Mouse (Mus musculus) stomach, embryonic 15.5 days (tissue): ENCODE measurements around the gene Bace1. TPM values are rescaled to one million over a fixed set of nuclear protein-coding genes. Genes with fewer than 3 reads are reported as not detected.
"Not testable (repeated sequence)": the region's sequence is repeated elsewhere in the genome, so short reads cannot be mapped to it uniquely, and the experiment has no call there.

Experiments used
- ATAC-seq: fragments of 200-750 bp; cut with Nextera tagmentation; 2 replicates; pipeline ENCODE4 v1.8.0; 2017; ENCODE audit warnings: low read depth, moderate number of reproducible peaks, moderate TSS enrichment; ENCODE audit not compliant: insufficient read depth, low FRiP score
- H3K27ac ChIP-seq: fragments of 300-500 bp; sonication (generic); 2 replicates; pipeline ENCODE4 v1.5.1; 2015; ENCODE audit warnings: mild to moderate bottlenecking, inconsistent platforms
- H3K27me3 ChIP-seq: fragments of 300-500 bp; sonication (generic); replicated peaks from 2 replicates; pipeline ENCODE4 v1.6.1; 2015; ENCODE audit warnings: inconsistent platforms
- H3K36me3 ChIP-seq: fragments of 300-500 bp; sonication (generic); 2 replicates; pipeline ENCODE4 v1.6.1; 2015; ENCODE audit warnings: inconsistent platforms
- H3K4me1 ChIP-seq: fragments of 300-500 bp; sonication (generic); 2 replicates; pipeline ENCODE4 v1.6.1; 2015; ENCODE audit warnings: inconsistent platforms
- H3K4me2 ChIP-seq: fragments of 300-500 bp; sonication (generic); 2 replicates; pipeline ENCODE4 v1.6.1; 2015; ENCODE audit warnings: mild to moderate bottlenecking, inconsistent platforms
- H3K4me3 ChIP-seq: fragments of 300-500 bp; sonication (generic); replicated peaks from 2 replicates; pipeline ENCODE4 v1.5.1; 2015; ENCODE audit warnings: inconsistent platforms
- H3K9ac ChIP-seq: fragments of 300-500 bp; sonication (generic); 2 replicates; pipeline ENCODE4 v1.6.1; 2015; ENCODE audit warnings: inconsistent platforms
- H3K9me3 ChIP-seq: fragments of 300-500 bp; sonication (generic); 2 replicates; pipeline ENCODE4 v1.6.1; 2016; ENCODE audit warnings: inconsistent platforms
- WGBS: fragments of 180-500 bp; shearing (Covaris S2); methylation state at CpG from one replicate; pipeline ENCODE4 v1.1.7; 2015; 5-methylcytosine and 5-hydroxymethylcytosine counted together
- polyA plus RNA-seq: library from polyadenylated mRNA; unstranded; fragments of >200 nt; fragmentation: Nextera tagmentation; extraction: Ambion mirVana; gene quantifications from 2 replicates; pipeline ENCODE4 v1.2.1, GENCODE M21; 2015

Gene Bace1
- polyA plus RNA-seq, 1 experiment from 2014 or later = 28.3 TPM

GRCm38 (mm10) chr9:45839139-45839981 is 980 bp downstream of the Bace1 start:
- no peaks in the 10 kb centered on the region for H3K27me3 ChIP-seq
- peak overlapping the region; percentile 87 for H3K9ac ChIP-seq
- peak overlapping the region; percentile 84 for H3K4me3 ChIP-seq
- no peaks in the 10 kb centered on the region for H3K36me3 ChIP-seq
- no peaks in the 10 kb centered on the region for H3K9me3 ChIP-seq
- peak overlapping the region; percentile 95 for H3K4me2 ChIP-seq
- peak overlapping the region; percentile 51 for H3K27ac ChIP-seq
- 7% methylated on average over 17 of the region's 17 CpGs for WGBS
- peaks cover 29% of the 10 kb centered on the region for H3K4me1 ChIP-seq
- ATAC-seq = peak; percentile 32; the same call in 1 of the 2 replicates

GRCm38 (mm10) chr9:45839982-45840300 is 1.6 kb downstream of the Bace1 start:
- peaks cover 29% of the 10 kb centered on the region for H3K4me1 ChIP-seq
- no peaks in the 10 kb centered on the region for H3K27me3 ChIP-seq
- ATAC-seq = no peak
- WGBS = 60% methylated on average over 7 of the region's 7 CpGs
- H3K4me3 ChIP-seq = peak overlapping the region; percentile 84
- H3K27ac ChIP-seq = no peak overlapping the region
- H3K36me3 ChIP-seq = no peaks in the 10 kb centered on the region
- no peaks in the 10 kb centered on the region for H3K9me3 ChIP-seq
- H3K9ac ChIP-seq = no peak overlapping the region; the same call in 1 of the 2 replicates
- peak overlapping the region; percentile 95 for H3K4me2 ChIP-seq

GRCm38 (mm10) chr9:45840331-45840730 is 2.0 kb downstream of the Bace1 start:
- 51% methylated on average over 5 of the region's 5 CpGs for WGBS
- Histone ChIP-seq H3K4me2 (peak overlapping the region; percentile 95), H3K4me3 (peak overlapping the region; percentile 84), H3K4me1 (peaks cover 29% of the 10 kb centered on the region), H3K36me3 (no peaks in the 10 kb centered on the region), H3K9me3 (no peaks in the 10 kb centered on the region), H3K27ac (no peak overlapping the region), H3K27me3 (no peaks in the 10 kb centered on the region), H3K9ac (no peak overlapping the region; the same call in 1 of the 2 replicates)
- ATAC-seq = no peak

GRCm38 (mm10) chr9:45841458-45841857 is 3.1 kb downstream of the Bace1 start:
- 65% methylated on average over 6 of the region's 6 CpGs for WGBS
- H3K9ac ChIP-seq = no peak overlapping the region
- no peaks in the 10 kb centered on the region for H3K9me3 ChIP-seq
- no peak overlapping the region for H3K27ac ChIP-seq
- no peak overlapping the region for H3K4me3 ChIP-seq
- no peaks in the 10 kb centered on the region for H3K27me3 ChIP-seq
- peaks cover 29% of the 10 kb centered on the region for H3K4me1 ChIP-seq
- H3K4me2 ChIP-seq = peak overlapping the region; percentile 95; the same call in 1 of the 2 replicates
- ATAC-seq = no peak
- H3K36me3 ChIP-seq = no peaks in the 10 kb centered on the region

- Histone ChIP-seq H3K27ac (no peak overlapping the region), H3K4me1 (peaks cover 36% of the 10 kb centered on the region), H3K9ac (no peak overlapping the region), H3K4me3 (no peak overlapping the region), H3K4me2 (no peak overlapping the region), H3K27me3 (no peaks in the 10 kb centered on the region), H3K9me3 (no peaks in the 10 kb centered on the region), H3K36me3 (no peaks in the 10 kb centered on the region)
- WGBS = 71% methylated on average over 5 of the region's 5 CpGs
- no peak for ATAC-seq
Observed at GRCm38 (mm10) chr9:45843007-45843406, 4.6 kb downstream of the Bace1 start.

- no peaks in the 10 kb centered on the region for H3K9me3 ChIP-seq
- no peaks in the 10 kb centered on the region for H3K36me3 ChIP-seq
- no peak overlapping the region for H3K4me3 ChIP-seq
- WGBS = 86% methylated on average over 1 of the region's 1 CpGs
- H3K9ac ChIP-seq = no peak overlapping the region
- ATAC-seq = no peak
- H3K27ac ChIP-seq = no peak overlapping the region
- no peaks in the 10 kb centered on the region for H3K27me3 ChIP-seq
- H3K4me2 ChIP-seq = no peak overlapping the region
- H3K4me1 ChIP-seq = peaks cover 40% of the 10 kb centered on the region
Observed at GRCm38 (mm10) chr9:45843780-45844179, 5.4 kb downstream of the Bace1 start.

- no peaks in the 10 kb centered on the region for H3K9me3 ChIP-seq
- H3K9ac ChIP-seq = no peak overlapping the region
- no peak overlapping the region for H3K4me3 ChIP-seq
- ATAC-seq = no peak
- no peak overlapping the region for H3K27ac ChIP-seq
- WGBS = 84% methylated on average over 3 of the region's 3 CpGs
- no peaks in the 10 kb centered on the region for H3K27me3 ChIP-seq
- no peak overlapping the region for H3K4me2 ChIP-seq
- H3K36me3 ChIP-seq = no peaks in the 10 kb centered on the region
- H3K4me1 ChIP-seq = peaks cover 44% of the 10 kb centered on the region
Observed at GRCm38 (mm10) chr9:45845541-45845940, 7.2 kb downstream of the Bace1 start.

GRCm38 (mm10) chr9:45846176-45846575 is 7.8 kb downstream of the Bace1 start:
- not testable (repeated sequence) for H3K4me3 ChIP-seq, ATAC-seq, H3K4me2 ChIP-seq, H3K36me3 ChIP-seq, H3K27ac ChIP-seq, H3K9me3 ChIP-seq, H3K27me3 ChIP-seq, H3K9ac ChIP-seq
- WGBS = 67% methylated on average over 2 of the region's 2 CpGs
- H3K4me1 ChIP-seq = peaks cover 44% of the 10 kb centered on the region

GRCm38 (mm10) chr9:45846891-45847460 is 8.6 kb downstream of the Bace1 start:
- Histone ChIP-seq H3K4me1 (peaks cover 43% of the 10 kb centered on the region), H3K27me3 (no peaks in the 10 kb centered on the region), H3K36me3 (no peaks in the 10 kb centered on the region), H3K9me3 (no peaks in the 10 kb centered on the region), H3K4me3 (no peak overlapping the region), H3K4me2 (no peak overlapping the region), H3K27ac (no peak overlapping the region; the same call in 1 of the 2 replicates), H3K9ac (no peak overlapping the region)
- ATAC-seq = no peak
- WGBS = 83% methylated on average over 5 of the region's 5 CpGs

- H3K27ac ChIP-seq = peak overlapping the region; percentile 93
- no peak overlapping the region for H3K4me3 ChIP-seq
- WGBS = 40% methylated on average over 9 of the region's 9 CpGs
- ATAC-seq = peak; percentile 59; the same call in 1 of the 2 replicates
- no peaks in the 10 kb centered on the region for H3K9me3 ChIP-seq
- H3K9ac ChIP-seq = no peak overlapping the region
- H3K27me3 ChIP-seq = no peaks in the 10 kb centered on the region
- 0 out of 2 replicates have a peak, but pooled peaks cover 6% of the 10 kb centered on the region for H3K36me3 ChIP-seq
- H3K4me1 ChIP-seq = peaks cover 38% of the 10 kb centered on the region
- peak overlapping the region; percentile 5; the same call in 1 of the 2 replicates for H3K4me2 ChIP-seq
Observed at GRCm38 (mm10) chr9:45849528-45850408, 11.4 kb downstream of the Bace1 start.

GRCm38 (mm10) chr9:45850528-45851155 is 12.3 kb downstream of the Bace1 start:
- ATAC-seq = peak; percentile 36; the same call in 1 of the 2 replicates
- 54% methylated on average over 8 of the region's 8 CpGs for WGBS
- H3K4me2 ChIP-seq = no peak overlapping the region
- peak overlapping the region; percentile 93 for H3K27ac ChIP-seq
- no peaks in the 10 kb centered on the region for H3K27me3 ChIP-seq
- H3K9me3 ChIP-seq = no peaks in the 10 kb centered on the region
- H3K9ac ChIP-seq = no peak overlapping the region
- H3K36me3 ChIP-seq = 0 out of 2 replicates have a peak, but pooled peaks cover 6% of the 10 kb centered on the region
- peaks cover 38% of the 10 kb centered on the region for H3K4me1 ChIP-seq
- no peak overlapping the region for H3K4me3 ChIP-seq
